Mouse (Mus musculus) thymus, adult 2 months (tissue): Measurements from ENCODE around the gene Ints5. TPM values are rescaled to one million over a fixed set of nuclear protein-coding genes. Genes with fewer than 3 reads are reported as not detected.
"Not testable (repeated sequence)": the region's sequence is repeated elsewhere in the genome, so short reads cannot be mapped to it uniquely, and the experiment has no call there.

Experiments
- DNase-seq: peaks from one replicate; pipeline ENCODE4 v3.0.0; 2021
- H3K27ac ChIP-seq: fragments of 200-500 bp; 2 replicates; pipeline ENCODE4 v1.5.1; 2012; ENCODE audit warnings: low read length, control low read depth; ENCODE audit not compliant: control insufficient read depth, insufficient read depth
- H3K27me3 ChIP-seq: fragments of 200-500 bp; 2 replicates; pipeline ENCODE4 v1.6.1; 2012; ENCODE audit warnings: mild to moderate bottlenecking, low read length, moderate library complexity, mixed read lengths; ENCODE audit not compliant: control insufficient read depth, insufficient read depth
- H3K36me3 ChIP-seq: fragments of 200-500 bp; 2 replicates; pipeline ENCODE4 v1.6.1; 2012; ENCODE audit warnings: mild to moderate bottlenecking, low read length, moderate library complexity; ENCODE audit not compliant: control insufficient read depth, insufficient read depth
- H3K4me1 ChIP-seq: fragments of 200-500 bp; replicated peaks from 2 replicates; pipeline ENCODE4 v1.6.1; 2012; ENCODE audit warnings: low read length; ENCODE audit not compliant: control insufficient read depth, insufficient read depth
- H3K4me3 ChIP-seq: fragments of 200-500 bp; 2 replicates; pipeline ENCODE4 v1.5.1; 2012; ENCODE audit warnings: mild to moderate bottlenecking, low read length, control low read depth, moderate library complexity; ENCODE audit not compliant: control insufficient read depth, insufficient read depth
- CTCF ChIP-seq: fragments of 200-500 bp; IDR thresholded peaks from 2 replicates; pipeline ENCODE4 v1.5.1; 2012; ENCODE audit warnings: mild to moderate bottlenecking, control low read depth, low read length, moderate library complexity, borderline replicate concordance; ENCODE audit not compliant: control insufficient read depth, poor library complexity, insufficient read depth; ENCODE audit errors: extremely low read depth
- POLR2A ChIP-seq: fragments of 200-500 bp; IDR thresholded peaks from 2 replicates; pipeline ENCODE4 v1.6.1; 2012; ENCODE audit warnings: mild to moderate bottlenecking, low read length, control low read depth, moderate library complexity; ENCODE audit not compliant: control insufficient read depth, poor library complexity, insufficient read depth; ENCODE audit errors: extremely low read depth
- whole genome bisulfite sequencing: fragments of 180-500 bp; shearing (Covaris S2); methylation state at CpG from one replicate; pipeline ENCODE4 v1.1.7; 2018; 5-methylcytosine and 5-hydroxymethylcytosine counted together
- polyA plus RNA-seq: library from polyadenylated mRNA; depleted of rRNA; stranded (reverse); fragments of >200 nt; gene quantifications from 2 replicates; pipeline ENCODE4 v1.2.3, GENCODE M21; 2012

The Ints5 gene
- polyA plus RNA-seq, 1 experiment: 51.9 TPM

DNA sequence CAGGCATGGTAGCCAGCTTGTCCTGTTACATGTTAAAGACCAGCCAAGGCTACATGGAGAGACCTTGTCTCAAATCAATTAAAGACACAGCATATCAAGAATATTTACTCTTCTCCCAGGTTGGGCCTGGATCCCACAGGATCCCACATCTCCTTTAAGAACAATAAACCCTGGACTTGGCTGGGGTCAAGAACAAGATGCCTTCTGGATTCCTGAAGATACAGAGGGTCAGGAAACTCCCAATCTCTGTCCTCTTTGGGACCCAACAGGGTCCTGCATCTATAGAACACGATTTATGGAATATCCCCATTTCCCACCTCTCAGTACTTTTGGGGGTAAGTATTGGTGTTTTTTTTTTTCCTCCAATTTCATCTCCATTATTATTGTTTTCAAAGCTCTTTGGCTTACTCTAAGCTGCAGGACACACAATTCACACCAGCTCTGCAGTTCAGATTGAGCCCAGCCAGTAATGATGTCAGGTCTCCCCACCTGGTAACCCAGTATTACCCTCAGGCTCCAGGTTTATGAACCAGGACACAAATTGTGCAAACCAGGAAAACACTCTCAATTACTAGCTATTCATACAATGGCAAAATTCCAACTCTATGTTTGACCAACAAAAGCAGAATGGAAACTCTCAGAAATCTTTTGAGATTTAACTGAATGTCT is 5.8 kb upstream of the Ints5 start:
- TF ChIP-seq CTCF (no peak), POLR2A (no peak)
- 88% methylated on average over 1 of the region's 1 CpGs for WGBS
- Histone ChIP-seq H3K4me1 (peaks cover 8% of the 10 kb centered on the region), H3K4me3 (no peak overlapping the region), H3K27ac (no peak overlapping the region), H3K36me3 (peaks cover 6% of the 10 kb centered on the region), H3K27me3 (no peaks in the 10 kb centered on the region)
- DNase-seq: no peak

DNA sequence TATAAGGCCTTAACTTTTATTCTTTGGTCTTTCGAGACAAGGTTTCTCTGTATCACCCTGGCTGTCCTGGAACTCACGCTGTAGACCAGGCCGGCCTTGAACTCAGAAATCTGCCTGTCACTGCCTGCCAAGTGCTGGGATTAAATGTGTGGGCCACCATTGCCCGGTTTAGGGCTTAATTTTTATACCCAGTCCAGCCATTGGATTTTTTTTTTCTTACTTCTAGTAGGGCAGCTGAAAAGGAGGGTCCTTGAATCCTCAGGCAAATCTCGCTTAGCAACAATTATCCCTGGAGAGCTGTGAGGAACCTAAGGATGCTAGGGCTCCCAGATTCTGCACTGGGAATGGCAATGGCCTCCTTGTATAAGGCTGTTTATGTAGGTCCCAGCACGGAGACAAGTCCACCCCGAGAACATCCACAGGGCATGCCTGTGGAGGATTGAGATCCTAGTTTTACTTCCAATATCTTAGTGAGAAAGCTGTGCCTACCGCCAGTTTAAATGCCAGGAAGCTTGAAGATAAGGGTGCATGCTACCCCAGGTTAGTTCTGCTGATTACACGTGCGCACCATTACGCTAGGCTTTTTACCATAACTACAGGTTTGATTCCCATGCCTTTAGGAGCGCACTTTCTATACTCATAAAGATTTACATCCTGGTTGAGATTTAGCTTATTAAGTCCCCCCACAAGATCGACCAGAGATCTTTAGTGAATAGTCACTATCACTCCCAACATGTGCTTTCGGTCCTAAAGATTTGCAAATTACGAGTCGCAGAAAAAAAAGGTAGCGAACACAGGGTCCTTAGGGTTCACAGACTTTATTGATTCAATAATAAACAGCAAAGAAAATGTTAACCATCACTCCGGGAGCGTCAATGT is 5.0 kb upstream of the Ints5 start:
- H3K4me1 ChIP-seq: peaks cover 8% of the 10 kb centered on the region
- DNase-seq: no peak
- H3K27ac ChIP-seq: no peak overlapping the region
- peak overlapping the region; percentile 81 for H3K4me3 ChIP-seq
- TF ChIP-seq POLR2A (no peak), CTCF (no peak)
- WGBS: 29% methylated on average over 19 of the region's 19 CpGs
- H3K27me3 ChIP-seq: no peaks in the 10 kb centered on the region
- peaks cover 6% of the 10 kb centered on the region for H3K36me3 ChIP-seq

DNA sequence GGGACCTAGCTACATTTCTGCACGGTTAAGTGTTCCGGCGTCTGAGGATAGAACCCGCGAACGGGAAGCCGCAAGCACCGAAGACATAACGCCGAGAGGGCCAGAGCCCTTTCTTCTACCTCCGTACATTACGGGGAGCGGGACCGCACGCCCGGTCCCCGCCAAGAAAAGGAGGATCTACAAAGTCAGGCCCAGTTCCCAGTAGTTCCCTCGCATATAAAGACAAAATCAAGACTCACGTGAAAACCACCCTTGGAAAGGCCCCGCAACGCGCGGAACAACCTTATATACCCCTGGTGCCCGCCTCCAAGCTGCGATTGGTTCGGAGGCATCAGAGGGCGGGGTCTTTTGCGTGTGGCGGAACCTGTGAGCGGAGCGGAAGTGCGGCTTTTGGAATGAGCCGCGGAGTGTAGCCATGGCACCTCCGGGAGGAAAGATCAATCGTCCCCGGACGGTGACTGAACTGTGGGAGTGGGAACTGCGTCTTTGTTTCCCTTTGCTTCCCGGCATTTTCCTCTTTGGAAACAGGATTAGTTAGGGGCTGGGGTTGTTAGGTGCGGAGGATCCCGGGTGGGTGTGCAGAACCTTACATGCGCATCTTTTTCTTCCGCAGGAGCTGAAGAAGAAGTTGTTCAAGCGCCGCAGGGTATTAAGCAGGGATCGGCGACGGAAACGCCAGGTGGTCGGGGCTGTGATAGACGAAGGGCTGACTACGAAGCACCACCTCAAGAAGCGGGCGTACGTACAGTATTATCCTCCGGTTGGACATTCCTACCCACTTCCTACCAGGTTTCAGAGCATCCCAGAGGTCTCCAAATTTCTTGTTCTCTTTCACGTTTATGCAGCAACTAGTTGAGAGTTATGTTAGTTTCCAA is 4.1 kb upstream of the Ints5 start, which contains the start of the genes 1810009A15Rik and Gm49416:
1810009A15Rik (plus strand) TSS at position 343 of the 875 bp plus-strand sequence.
Gm49416 (plus strand) TSS at position 416 of the 875 bp plus-strand sequence.
- peak; percentile 94 for DNase-seq
- Histone ChIP-seq H3K4me3 (peak within 1 kb of the TSS; percentile 81), H3K4me1 (peaks cover 10% of the 10 kb centered on the region), H3K27ac (peak within 1 kb of the TSS; percentile 90), H3K36me3 (peaks cover 6% of the 10 kb centered on the region), H3K27me3 (no peaks in the 10 kb centered on the region)
- under 1% methylated on average over 58 of the region's 58 CpGs for WGBS
- no peak for TF ChIP-seq CTCF
- TF ChIP-seq POLR2A: peak; percentile 88

DNA sequence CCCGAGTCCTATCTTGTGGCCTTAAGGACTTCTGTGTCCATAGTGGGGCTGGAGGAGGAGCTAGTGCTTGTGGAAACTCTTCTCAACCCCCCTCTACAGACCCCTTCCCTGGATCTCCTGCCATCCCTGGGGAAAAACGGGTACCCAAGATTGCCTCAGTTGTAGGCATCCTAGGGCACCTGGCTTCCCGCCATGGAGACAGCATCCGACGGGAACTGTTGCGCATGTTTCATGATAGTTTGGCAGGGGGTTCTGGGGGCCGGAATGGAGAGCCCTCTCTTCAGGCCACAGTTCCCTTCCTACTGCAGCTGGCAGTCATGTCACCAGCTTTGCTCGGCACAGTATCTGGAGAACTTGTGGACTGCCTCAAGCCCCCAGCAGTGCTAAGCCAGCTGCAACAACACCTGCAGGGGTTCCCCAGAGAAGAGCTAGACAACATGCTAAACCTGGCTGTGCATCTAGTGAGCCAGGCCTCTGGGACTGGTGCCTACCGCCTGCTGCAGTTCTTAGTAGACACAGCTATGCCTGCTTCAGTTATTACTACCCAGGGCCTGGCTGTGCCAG is 2.7 kb downstream of the Ints5 start:
- 91% methylated on average over 9 of the region's 9 CpGs for WGBS
- Histone ChIP-seq H3K36me3 (peaks cover 6% of the 10 kb centered on the region), H3K27ac (no peak overlapping the region), H3K27me3 (no peaks in the 10 kb centered on the region), H3K4me1 (peaks cover 13% of the 10 kb centered on the region), H3K4me3 (no peak overlapping the region)
- no peak for TF ChIP-seq CTCF
- TF ChIP-seq POLR2A: no peak
- DNase-seq: no peak

DNA sequence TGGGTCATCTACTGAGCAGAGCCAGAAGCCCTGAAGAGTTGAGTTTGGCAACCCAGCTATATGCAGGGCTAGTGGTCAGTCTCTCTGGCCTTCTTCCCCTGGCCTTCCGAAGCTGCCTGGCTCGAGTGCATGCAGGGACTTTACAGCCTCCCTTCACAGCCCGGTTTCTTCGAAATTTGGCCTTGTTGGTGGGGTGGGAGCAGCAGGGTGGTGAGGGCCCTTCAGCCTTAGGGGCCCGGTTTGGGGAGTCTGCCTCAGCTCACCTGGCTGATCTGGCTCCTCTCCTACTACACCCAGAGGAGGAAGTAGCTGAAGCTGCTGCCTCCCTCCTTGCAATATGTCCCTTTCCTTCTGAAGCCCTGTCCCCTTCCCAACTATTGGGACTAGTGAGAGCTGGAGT is 3.4 kb downstream of the Ints5 start:
- not testable (repeated sequence) for DNase-seq, H3K36me3 ChIP-seq, H3K27me3 ChIP-seq, H3K27ac ChIP-seq, H3K4me3 ChIP-seq
- 94% methylated on average over 5 of the region's 5 CpGs for WGBS
- peaks cover 13% of the 10 kb centered on the region for H3K4me1 ChIP-seq
